Mouse (Mus musculus) heart, embryonic 11.5 days (tissue): ENCODE data around the gene Dhx34. TPM values are rescaled to one million over a fixed set of nuclear protein-coding genes. Genes with fewer than 3 reads are reported as not detected.

ENCODE experiments used
- ATAC-seq: fragments of 200-750 bp; cut with Nextera tagmentation; replicated peaks from 2 replicates; pipeline ENCODE4 v1.8.0; 2017; ENCODE audit warnings: moderate library complexity; ENCODE audit not compliant: insufficient number of reproducible peaks, low FRiP score, low TSS enrichment
- H3K27ac ChIP-seq: fragments of 300-500 bp; sonication (generic); 2 replicates; pipeline ENCODE4 v1.5.1; 2014; ENCODE audit warnings: mild to moderate bottlenecking, low read depth, low read length
- H3K27me3 ChIP-seq: fragments of 300-500 bp; sonication (generic); 2 replicates; pipeline ENCODE4 v1.6.1; 2014; ENCODE audit warnings: mild to moderate bottlenecking, low read length, mixed read lengths; ENCODE audit not compliant: control insufficient read depth, insufficient read depth
- H3K36me3 ChIP-seq: fragments of 300-500 bp; sonication (generic); 2 replicates; pipeline ENCODE4 v1.6.1; 2014; ENCODE audit warnings: mild to moderate bottlenecking, low read length, moderate library complexity, mixed read lengths; ENCODE audit not compliant: control insufficient read depth, insufficient read depth
- H3K4me1 ChIP-seq: fragments of 300-500 bp; sonication (generic); 2 replicates; pipeline ENCODE4 v1.6.1; 2014; ENCODE audit warnings: low read length; ENCODE audit not compliant: control insufficient read depth, insufficient read depth
- H3K4me2 ChIP-seq: fragments of 300-500 bp; sonication (generic); 2 replicates; pipeline ENCODE4 v1.6.1; 2014; ENCODE audit warnings: mild to moderate bottlenecking, moderate library complexity
- H3K4me3 ChIP-seq: fragments of 300-500 bp; sonication (generic); 2 replicates; pipeline ENCODE4 v1.5.1; 2014; ENCODE audit warnings: low read depth, low read length
- H3K9ac ChIP-seq: fragments of 300-500 bp; sonication (generic); 2 replicates; pipeline ENCODE4 v1.6.1; 2014; ENCODE audit warnings: mild to moderate bottlenecking, low read depth, low read length, moderate library complexity
- H3K9me3 ChIP-seq: fragments of 300-500 bp; sonication (generic); replicated peaks from 2 replicates; pipeline ENCODE4 v1.6.1; 2016; ENCODE audit warnings: low read length; ENCODE audit not compliant: control insufficient read depth
- WGBS: fragments of 180-500 bp; shearing (Covaris S2); extraction: QIAGEN DNeasy Blood & Tissue Kit; methylation state at CpG from one replicate; pipeline ENCODE4 v1.1.7; 2014; ENCODE audit not compliant: insufficient replicate concordance; 5-methylcytosine and 5-hydroxymethylcytosine counted together
- polyA plus RNA-seq: library from polyadenylated mRNA; unstranded; fragments of >200 nt; fragmentation: Nextera tagmentation; extraction: Ambion mirVana; gene quantifications from 2 replicates; pipeline ENCODE4 v1.2.1, GENCODE M21; 2014

Dhx34 gene
- polyA plus RNA-seq, 1 experiment from 2014 or later, result 7.4 TPM

GRCm38 (mm10) chr7:16192315-16192714 lies 29.5 kb downstream of the Dhx34 start:
- no peak for ATAC-seq
- Histone ChIP-seq H3K4me1 (peaks cover 3% of the 10 kb centered on the region; the same call in 1 of the 2 replicates), H3K4me3 (no peak overlapping the region), H3K27ac (no peak overlapping the region), H3K36me3 (0 out of 2 replicates have a peak, but pooled peaks cover 4% of the 10 kb centered on the region), H3K9me3 (no peaks in the 10 kb centered on the region), H3K27me3 (no peaks in the 10 kb centered on the region), H3K9ac (no peak overlapping the region), H3K4me2 (no peak overlapping the region)
- WGBS, result 18% methylated on average over 5 of the region's 5 CpGs

- ATAC-seq, result no peak
- Histone ChIP-seq H3K27ac (no peak overlapping the region), H3K27me3 (no peaks in the 10 kb centered on the region), H3K4me2 (no peak overlapping the region), H3K9ac (no peak overlapping the region), H3K4me3 (no peak overlapping the region), H3K9me3 (no peaks in the 10 kb centered on the region), H3K4me1 (peaks cover 3% of the 10 kb centered on the region; the same call in 1 of the 2 replicates), H3K36me3 (peaks cover 5% of the 10 kb centered on the region)
- WGBS, result 68% methylated on average over 8 of the region's 8 CpGs
Observed at GRCm38 (mm10) chr7:16187494-16187893, 34.3 kb downstream of the Dhx34 start.

- peaks cover 14% of the 10 kb centered on the region for H3K36me3 ChIP-seq
- H3K4me3 ChIP-seq, result no peak overlapping the region
- no peaks in the 10 kb centered on the region for H3K9me3 ChIP-seq
- no peak overlapping the region for H3K9ac ChIP-seq
- H3K4me1 ChIP-seq, result no peaks in the 10 kb centered on the region
- no peak overlapping the region for H3K4me2 ChIP-seq
- no peaks in the 10 kb centered on the region for H3K27me3 ChIP-seq
- 22% methylated on average over 8 of the region's 8 CpGs for WGBS
- no peak for ATAC-seq
- no peak overlapping the region for H3K27ac ChIP-seq
Observed at GRCm38 (mm10) chr7:16183663-16184062, 38.2 kb downstream of the Dhx34 start.

- Histone ChIP-seq H3K9ac (no peak overlapping the region), H3K36me3 (peaks cover 9% of the 10 kb centered on the region), H3K4me2 (no peak overlapping the region), H3K27ac (no peak overlapping the region), H3K27me3 (no peaks in the 10 kb centered on the region), H3K4me3 (no peak overlapping the region), H3K9me3 (no peaks in the 10 kb centered on the region), H3K4me1 (peaks cover 2% of the 10 kb centered on the region; the same call in 1 of the 2 replicates)
- 73% methylated on average over 4 of the region's 4 CpGs for WGBS
- no peak for ATAC-seq
Observed at GRCm38 (mm10) chr7:16178114-16178513, 43.7 kb downstream of the Dhx34 start.

- WGBS, result 0% methylated on average over 10 of the region's 10 CpGs
- Histone ChIP-seq H3K27me3 (no peaks in the 10 kb centered on the region), H3K4me2 (peak overlapping the region; percentile 65), H3K4me3 (peak overlapping the region; percentile 53), H3K4me1 (peaks cover 2% of the 10 kb centered on the region; the same call in 1 of the 2 replicates), H3K9me3 (no peaks in the 10 kb centered on the region), H3K9ac (peak overlapping the region; percentile 58), H3K27ac (no peak overlapping the region), H3K36me3 (peaks cover 9% of the 10 kb centered on the region)
- peak; percentile 6; the same call in 1 of the 2 replicates for ATAC-seq
Observed at GRCm38 (mm10) chr7:16175542-16175931, 46.3 kb downstream of the Dhx34 start.

GRCm38 (mm10) chr7:16174597-16175541 lies 47.0 kb downstream of the Dhx34 start, which contains the start of gene Meis3:
Gene Meis3, plus strand, starts transcription at chr7:16175090.
- ATAC-seq, result peak; percentile 74
- H3K27ac ChIP-seq, result no peak within 1 kb of the TSS
- under 1% methylated on average over 36 of the region's 42 CpGs for WGBS
- H3K9ac ChIP-seq, result peak within 1 kb of the TSS; percentile 58
- peaks cover 9% of the 10 kb centered on the region for H3K36me3 ChIP-seq
- peak within 1 kb of the TSS; percentile 65 for H3K4me2 ChIP-seq
- no peaks in the 10 kb centered on the region for H3K9me3 ChIP-seq
- H3K4me1 ChIP-seq, result peaks cover 2% of the 10 kb centered on the region; the same call in 1 of the 2 replicates
- H3K4me3 ChIP-seq, result peak within 1 kb of the TSS; percentile 53
- H3K27me3 ChIP-seq, result no peaks in the 10 kb centered on the region

GRCm38 (mm10) chr7:16173146-16173545 lies 48.7 kb downstream of the Dhx34 start:
- Histone ChIP-seq H3K4me1 (peaks cover 2% of the 10 kb centered on the region; the same call in 1 of the 2 replicates), H3K36me3 (no peaks in the 10 kb centered on the region), H3K4me2 (no peak overlapping the region), H3K27ac (no peak overlapping the region), H3K9me3 (no peaks in the 10 kb centered on the region), H3K4me3 (no peak overlapping the region), H3K27me3 (no peaks in the 10 kb centered on the region), H3K9ac (no peak overlapping the region)
- WGBS, result 55% methylated on average over 5 of the region's 5 CpGs
- ATAC-seq, result no peak

- no peak for ATAC-seq
- H3K4me2 ChIP-seq, result no peak overlapping the region
- no peak overlapping the region for H3K4me3 ChIP-seq
- 25% methylated on average over 1 of the region's 1 CpGs for WGBS
- no peaks in the 10 kb centered on the region for H3K36me3 ChIP-seq
- peaks cover 2% of the 10 kb centered on the region; the same call in 1 of the 2 replicates for H3K9me3 ChIP-seq
- no peaks in the 10 kb centered on the region for H3K27me3 ChIP-seq
- peaks cover 2% of the 10 kb centered on the region; the same call in 1 of the 2 replicates for H3K4me1 ChIP-seq
- H3K9ac ChIP-seq, result no peak overlapping the region
- H3K27ac ChIP-seq, result no peak overlapping the region
Observed at GRCm38 (mm10) chr7:16172586-16173140, 49.2 kb downstream of the Dhx34 start.
